Mouse (Mus musculus): Measurements from ENCODE around the gene Ormdl3. TPM values are rescaled to one million over a fixed set of nuclear protein-coding genes. Genes with fewer than 3 reads are reported as not detected.

The Ormdl3 gene
- total and polyA plus RNA-seq, 3 experiments: 22.0 to 55.0 (median 43.2) TPM

GRCm38 (mm10) chr11:98590548-98591445, 3.6 kb upstream of the Ormdl3 start:
- Histone ChIP-seq H3K4me3 (ENCODE audit: low read depth, low read length) (no peak overlapping the region), H3K9me3 (replicated peaks) (no peaks in the 10 kb centered on the region), H3K36me3 (replicated peaks) (peaks cover 1% of the 10 kb centered on the region), H3K4me1 (ENCODE audit: insufficient read depth, low read depth, low read length) (peaks cover 74% of the 10 kb centered on the region), H3K27me3 (ENCODE audit: insufficient read depth, low read length) (no peaks in the 10 kb centered on the region)
- no peak for TF ChIP-seq GATA2 (IDR thresholded peaks at IDR 0.05; ENCODE audit: borderline replicate concordance, low read depth, low read length)
- TF ChIP-seq CTCF (IDR thresholded peaks at IDR 0.05; ENCODE audit: low read depth, low read length): no peak
- no peak for TF ChIP-seq GATA1 (IDR thresholded peaks at IDR 0.05; ENCODE audit: borderline replicate concordance, low read length)
- no peak for TF ChIP-seq POLR2AphosphoS5 (IDR thresholded peaks at IDR 0.05; ENCODE audit: insufficient replicate concordance, low read depth, low read length)
- TF ChIP-seq TAL1 (conservative IDR thresholded peaks at IDR 0.05; ENCODE audit: low read depth, low read length): no peak
- no peak for DNase-seq (ENCODE audit: low spot score)
- ATAC-seq (ENCODE audit: extremely low read depth, insufficient number of reproducible peaks, low FRiP score, poor library complexity, severe bottlenecking): no peak

- Histone ChIP-seq H3K4me3 (ENCODE audit: low read depth, low read length) (no peak overlapping the region; the same call in 1 of the 2 replicates), H3K27me3 (ENCODE audit: insufficient read depth, low read length) (no peaks in the 10 kb centered on the region), H3K4me1 (ENCODE audit: insufficient read depth, low read depth, low read length) (peaks cover 79% of the 10 kb centered on the region), H3K36me3 (replicated peaks) (peaks cover 14% of the 10 kb centered on the region), H3K9me3 (replicated peaks) (no peaks in the 10 kb centered on the region)
- ATAC-seq (ENCODE audit: extremely low read depth, insufficient number of reproducible peaks, low FRiP score, poor library complexity, severe bottlenecking) (no peak), DNase-seq (ENCODE audit: low spot score) (no peak)
- no peak for TF ChIP-seq POLR2AphosphoS5 (IDR thresholded peaks at IDR 0.05; ENCODE audit: insufficient replicate concordance, low read depth, low read length)
- TF ChIP-seq TAL1 (conservative IDR thresholded peaks at IDR 0.05; ENCODE audit: low read depth, low read length): no peak
- no peak for TF ChIP-seq GATA2 (IDR thresholded peaks at IDR 0.05; ENCODE audit: borderline replicate concordance, low read depth, low read length)
- no peak for TF ChIP-seq CTCF (IDR thresholded peaks at IDR 0.05; ENCODE audit: low read depth, low read length)
- TF ChIP-seq GATA1 (IDR thresholded peaks at IDR 0.05; ENCODE audit: borderline replicate concordance, low read length): no peak
These were observed 2.1 kb upstream of the Ormdl3 start for GRCm38 (mm10) chr11:98589306-98589705.

GRCm38 (mm10) chr11:98588833-98589281, 1.7 kb upstream of the Ormdl3 start:
- H3K4me1 ChIP-seq (ENCODE audit: insufficient read depth, low read depth, low read length): peaks cover 82% of the 10 kb centered on the region
- no peaks in the 10 kb centered on the region for H3K27me3 ChIP-seq (ENCODE audit: insufficient read depth, low read length)
- ATAC-seq (ENCODE audit: extremely low read depth, insufficient number of reproducible peaks, low FRiP score, poor library complexity, severe bottlenecking) (no peak), DNase-seq (ENCODE audit: low spot score) (no peak)
- no peak for TF ChIP-seq TAL1 (conservative IDR thresholded peaks at IDR 0.05; ENCODE audit: low read depth, low read length)
- TF ChIP-seq GATA1 (IDR thresholded peaks at IDR 0.05; ENCODE audit: borderline replicate concordance, low read length): no peak
- no peak for TF ChIP-seq CTCF (IDR thresholded peaks at IDR 0.05; ENCODE audit: low read depth, low read length)
- TF ChIP-seq GATA2 (IDR thresholded peaks at IDR 0.05; ENCODE audit: borderline replicate concordance, low read depth, low read length): no peak
- TF ChIP-seq POLR2AphosphoS5 (IDR thresholded peaks at IDR 0.05; ENCODE audit: insufficient replicate concordance, low read depth, low read length): no peak
- peak overlapping the region; percentile 34; the same call in 1 of the 2 replicates for H3K4me3 ChIP-seq (ENCODE audit: low read depth, low read length)
- peaks cover 19% of the 10 kb centered on the region for H3K36me3 ChIP-seq (replicated peaks)
- H3K9me3 ChIP-seq (replicated peaks): no peaks in the 10 kb centered on the region

- DNase-seq (ENCODE audit: low spot score) (peak; percentile 73), ATAC-seq (ENCODE audit: extremely low read depth, insufficient number of reproducible peaks, low FRiP score, poor library complexity, severe bottlenecking) (peak; percentile 61)
- Histone ChIP-seq H3K4me1 (ENCODE audit: insufficient read depth, low read depth, low read length) (peaks cover 87% of the 10 kb centered on the region), H3K36me3 (replicated peaks) (peaks cover 27% of the 10 kb centered on the region), H3K9me3 (replicated peaks) (no peaks in the 10 kb centered on the region), H3K4me3 (ENCODE audit: low read depth, low read length) (peak overlapping the region; percentile 90), H3K27me3 (ENCODE audit: insufficient read depth, low read length) (no peaks in the 10 kb centered on the region)
- TF ChIP-seq TAL1 (conservative IDR thresholded peaks at IDR 0.05; ENCODE audit: low read depth, low read length) (peak; percentile 54), GATA1 (IDR thresholded peaks at IDR 0.05; ENCODE audit: borderline replicate concordance, low read length) (no peak), CTCF (IDR thresholded peaks at IDR 0.05; ENCODE audit: low read depth, low read length) (no peak), GATA2 (IDR thresholded peaks at IDR 0.05; ENCODE audit: borderline replicate concordance, low read depth, low read length) (no peak), POLR2AphosphoS5 (IDR thresholded peaks at IDR 0.05; ENCODE audit: insufficient replicate concordance, low read depth, low read length) (no peak)
These were observed 747 bp upstream of the Ormdl3 start for GRCm38 (mm10) chr11:98587684-98588546.

- Histone ChIP-seq H3K4me1 (ENCODE audit: insufficient read depth, low read depth, low read length) (peaks cover 87% of the 10 kb centered on the region), H3K9me3 (replicated peaks) (no peaks in the 10 kb centered on the region), H3K27me3 (ENCODE audit: insufficient read depth, low read length) (no peaks in the 10 kb centered on the region), H3K36me3 (replicated peaks) (peaks cover 39% of the 10 kb centered on the region), H3K4me3 (ENCODE audit: low read depth, low read length) (peak overlapping the region; percentile 90)
- ATAC-seq (ENCODE audit: extremely low read depth, insufficient number of reproducible peaks, low FRiP score, poor library complexity, severe bottlenecking) (no peak), DNase-seq (ENCODE audit: low spot score) (no peak)
- TF ChIP-seq GATA1 (IDR thresholded peaks at IDR 0.05; ENCODE audit: borderline replicate concordance, low read length): no peak
- no peak for TF ChIP-seq POLR2AphosphoS5 (IDR thresholded peaks at IDR 0.05; ENCODE audit: insufficient replicate concordance, low read depth, low read length)
- no peak for TF ChIP-seq CTCF (IDR thresholded peaks at IDR 0.05; ENCODE audit: low read depth, low read length)
- TF ChIP-seq TAL1 (conservative IDR thresholded peaks at IDR 0.05; ENCODE audit: low read depth, low read length): no peak
- no peak for TF ChIP-seq GATA2 (IDR thresholded peaks at IDR 0.05; ENCODE audit: borderline replicate concordance, low read depth, low read length)
These were observed 879 bp downstream of the Ormdl3 start for GRCm38 (mm10) chr11:98586087-98586891.
